Mouse (Mus musculus) c-Kit-positive CD71-positive TER-119-positive erythroid progenitor cells, embryonic 14.5 days (primary cell): Measurements from ENCODE around the gene Astl.

Experiments used
- DNase-seq: peaks from one replicate; pipeline ENCODE4 v3.0.0-alpha.2; 2013; ENCODE audit warnings: low spot score

Astl gene

DNA sequence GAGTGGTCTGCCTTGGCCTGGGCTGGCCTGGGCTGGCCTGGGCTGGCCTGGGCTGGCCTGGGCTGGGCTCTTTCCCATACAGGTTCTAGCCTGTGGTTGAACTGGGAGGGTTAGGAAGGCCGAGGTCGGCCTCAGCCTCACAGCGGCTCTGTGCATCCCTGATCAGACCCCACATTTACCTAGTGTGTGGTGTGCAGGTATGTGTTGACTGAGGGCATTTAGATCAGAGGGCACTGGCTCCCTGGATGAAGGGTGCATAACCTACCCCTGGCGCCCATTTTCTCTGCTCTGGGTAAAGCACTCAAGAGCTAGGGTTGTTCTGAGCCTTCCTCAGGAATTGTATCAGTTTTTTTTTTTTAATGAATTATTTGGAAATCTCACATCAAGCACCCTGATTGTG is at the start of gene Astl:
Gene Astl (plus strand): TSS at position 224 of the 400 bp plus-strand sequence.
- DNase-seq = no peak

DNA sequence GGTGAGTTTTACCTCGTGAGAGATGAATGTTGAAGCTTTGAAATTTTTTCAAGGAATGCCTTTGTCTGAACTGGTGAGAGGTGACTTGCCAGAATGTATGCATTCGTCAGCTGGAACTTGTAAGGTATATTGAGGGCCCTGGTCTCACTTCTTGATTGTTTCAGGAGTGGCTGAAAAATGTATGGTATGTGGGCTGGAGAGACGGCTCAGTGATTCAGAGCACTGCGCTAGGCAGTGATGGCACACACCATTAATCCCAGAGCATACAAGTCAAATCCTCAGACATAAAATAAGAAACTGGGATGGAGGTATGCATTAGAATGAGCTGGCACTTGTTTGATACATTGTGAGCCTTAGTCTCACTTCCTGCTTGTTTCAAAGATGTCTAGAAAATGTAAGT is 46.2 kb upstream of the Astl start:
- no peak for DNase-seq

DNA sequence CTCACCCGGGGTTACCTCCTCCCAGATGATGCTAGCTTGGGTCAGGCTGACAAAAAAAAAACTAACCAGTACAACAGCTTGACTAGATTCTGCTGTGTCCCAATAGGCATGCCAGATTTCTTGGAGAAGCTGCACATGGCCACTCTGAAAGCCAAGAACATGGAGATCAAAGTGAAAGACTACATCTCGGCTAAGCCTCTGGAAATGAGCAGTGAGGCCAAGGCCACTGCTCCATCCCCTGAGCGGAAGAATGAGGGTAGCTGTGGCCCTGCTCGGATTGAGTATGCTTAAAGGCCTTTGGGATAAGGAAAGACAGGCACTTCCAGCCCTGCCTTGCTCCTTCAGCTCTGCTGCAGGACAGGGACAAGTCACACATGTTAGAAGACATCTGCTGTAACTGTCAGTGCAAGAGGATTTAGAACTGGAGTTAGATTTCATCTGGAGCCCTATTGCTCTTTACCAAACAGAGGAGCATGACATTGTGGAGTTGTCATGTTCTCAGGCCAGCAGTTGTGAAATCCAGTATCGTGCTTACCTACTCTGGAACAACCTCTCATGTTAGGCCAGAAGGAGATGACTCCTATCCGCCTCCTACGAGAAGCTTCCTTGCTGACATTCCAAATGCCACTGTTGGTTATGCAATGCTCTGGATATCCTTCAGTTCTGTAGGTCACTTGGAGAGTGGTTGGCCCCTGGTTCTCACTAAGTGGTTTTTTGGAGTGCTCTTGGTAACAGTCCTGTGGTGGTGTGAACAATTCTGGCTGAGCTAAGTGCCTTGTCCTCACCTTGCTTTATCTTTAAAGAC is 41.2 kb upstream of the Astl start:
- no peak for DNase-seq

DNA sequence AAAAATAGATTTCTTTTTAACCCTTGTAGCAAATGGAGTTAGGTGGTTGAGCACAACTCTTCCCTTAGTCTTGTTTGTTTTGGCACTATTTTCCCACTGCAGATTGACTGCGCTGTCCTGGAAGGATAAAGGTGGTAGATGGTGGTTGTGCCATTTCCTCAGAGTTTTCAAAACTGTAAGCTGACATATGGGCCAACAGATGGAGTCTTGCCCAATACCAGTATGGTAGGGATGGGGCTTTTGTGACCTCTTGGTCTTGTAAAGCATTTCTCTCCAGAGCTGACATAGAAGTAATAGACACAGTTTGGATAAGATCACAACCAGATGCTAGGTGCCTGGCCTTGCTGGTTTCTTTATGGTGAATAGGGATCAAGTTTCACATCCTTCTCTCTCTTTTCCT is 40.4 kb upstream of the Astl start:
- DNase-seq = no peak

DNA sequence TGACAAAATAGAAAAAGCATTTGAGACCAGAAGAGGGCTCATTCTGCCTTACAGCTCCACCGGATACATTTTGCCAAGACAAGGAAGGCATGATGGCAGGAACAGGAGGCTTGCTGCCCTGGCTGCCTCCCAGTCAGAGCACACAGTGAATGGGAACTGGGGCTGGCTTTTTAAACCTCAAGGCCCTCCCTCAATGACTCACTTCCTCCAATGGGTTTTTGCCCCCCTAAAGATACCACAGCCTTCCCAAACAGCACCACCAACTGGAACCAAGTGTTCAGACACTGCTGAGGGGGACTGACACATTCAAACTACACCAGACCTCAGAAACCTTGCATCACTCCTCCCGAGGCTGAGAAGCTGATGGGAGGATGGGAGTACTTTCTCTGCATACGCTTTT is 37.7 kb upstream of the Astl start:
- no peak for DNase-seq

DNA sequence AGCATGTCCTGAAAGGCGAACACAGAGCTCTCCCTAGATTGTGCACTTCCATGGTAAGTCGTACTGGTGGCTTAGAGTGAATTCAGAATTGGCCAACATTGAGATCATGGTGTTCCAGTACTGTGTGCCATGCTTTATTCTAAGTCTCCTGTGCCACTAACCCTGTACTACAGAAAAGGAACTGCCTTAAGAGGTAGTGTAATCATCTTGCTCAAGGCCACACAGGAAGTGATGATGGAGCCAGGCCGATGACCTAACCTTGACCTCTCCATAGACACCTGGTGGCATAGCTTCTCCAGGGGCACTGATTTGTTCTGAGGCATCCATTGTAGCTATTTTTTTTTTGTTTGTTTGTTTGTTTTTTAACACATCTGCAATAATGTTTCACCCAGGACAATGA is 36.6 kb upstream of the Astl start:
- no peak for DNase-seq

DNA sequence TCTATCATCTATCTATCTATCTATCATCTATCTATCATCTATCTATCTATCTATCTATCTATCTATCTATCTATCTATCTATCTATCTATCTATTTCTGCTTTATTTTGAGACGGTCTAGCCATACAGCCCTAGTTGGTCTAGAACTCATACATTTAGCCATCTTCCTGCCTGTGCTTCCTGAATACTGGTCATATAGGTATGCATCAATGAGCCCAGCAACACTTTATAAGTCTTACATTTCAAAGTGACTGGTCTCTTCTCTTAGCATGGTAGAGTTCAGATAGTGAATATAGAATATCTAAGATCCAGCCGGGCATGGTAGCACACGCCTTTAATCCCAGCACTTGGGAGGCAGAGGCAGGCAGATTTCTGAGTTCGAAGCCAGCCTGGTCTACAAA is 34.2 kb upstream of the Astl start:
- DNase-seq = peak; percentile 44

DNA sequence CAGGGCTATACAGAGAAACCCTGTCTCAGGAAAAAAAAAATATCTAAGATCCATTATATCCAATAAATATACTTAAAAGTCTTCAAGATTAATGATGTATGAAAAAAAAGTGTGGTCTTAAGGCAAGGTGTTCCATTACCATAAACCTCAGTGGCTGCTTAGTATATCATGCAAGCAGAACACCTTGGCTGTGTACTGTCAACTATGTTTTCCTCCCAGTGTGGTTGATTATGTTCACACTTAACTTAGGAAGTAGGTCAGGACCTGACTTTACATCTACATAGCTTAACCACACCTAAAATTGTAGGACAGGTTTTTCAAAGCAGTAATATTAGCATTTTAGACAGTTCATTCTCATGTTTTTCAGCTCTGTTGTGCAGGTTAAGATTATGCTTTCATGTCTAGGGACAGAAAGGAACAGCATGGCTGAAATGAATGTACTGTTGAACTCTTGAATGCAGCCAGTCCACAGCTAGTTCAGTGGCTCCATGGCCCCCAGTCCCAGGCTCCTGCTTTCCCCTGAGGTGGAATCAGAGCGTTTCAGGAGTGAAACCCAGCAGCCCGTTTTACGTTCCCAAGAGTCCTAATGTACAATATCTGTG is 33.7 kb upstream of the Astl start:
- DNase-seq = peak; percentile 21

DNA sequence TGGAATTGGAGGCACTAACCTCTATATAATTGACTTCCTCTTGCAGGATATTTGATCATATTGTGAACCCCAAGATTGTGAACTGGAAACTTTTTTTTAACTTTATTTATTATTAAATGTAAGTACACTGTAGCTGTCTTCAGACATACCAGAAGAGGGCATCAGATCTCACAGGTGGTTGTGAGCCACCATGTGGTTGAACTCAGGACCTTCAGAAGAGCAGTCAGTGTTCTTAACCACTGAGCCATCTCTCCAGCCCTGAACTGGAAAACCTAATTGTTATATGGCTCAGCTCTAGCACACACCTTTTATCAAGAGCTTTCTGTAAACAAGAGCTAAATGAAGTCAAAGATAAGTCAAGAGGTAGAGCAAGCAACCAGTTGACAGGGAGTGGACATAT is 32.3 kb upstream of the Astl start:
- no peak for DNase-seq

DNA sequence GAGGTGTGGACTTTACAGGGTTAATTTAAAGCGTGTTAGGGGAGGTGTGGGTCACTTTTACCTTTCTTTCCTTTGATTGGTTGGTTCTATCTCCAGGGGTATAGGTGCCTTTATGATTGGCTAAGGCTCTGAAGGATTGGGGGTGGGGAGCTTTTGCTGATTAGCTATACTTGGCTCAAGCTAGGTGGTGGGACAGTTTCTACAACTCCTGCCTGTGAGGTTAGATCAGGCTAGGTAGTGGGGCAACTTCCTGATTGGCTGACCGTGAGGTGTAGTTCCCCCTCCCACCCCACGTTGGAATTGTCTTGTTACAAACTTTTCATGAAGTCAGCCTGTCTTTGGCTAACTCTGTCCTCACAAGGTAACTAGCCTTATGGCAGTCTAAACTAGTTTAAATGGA is 31.3 kb upstream of the Astl start:
- no peak for DNase-seq

DNA sequence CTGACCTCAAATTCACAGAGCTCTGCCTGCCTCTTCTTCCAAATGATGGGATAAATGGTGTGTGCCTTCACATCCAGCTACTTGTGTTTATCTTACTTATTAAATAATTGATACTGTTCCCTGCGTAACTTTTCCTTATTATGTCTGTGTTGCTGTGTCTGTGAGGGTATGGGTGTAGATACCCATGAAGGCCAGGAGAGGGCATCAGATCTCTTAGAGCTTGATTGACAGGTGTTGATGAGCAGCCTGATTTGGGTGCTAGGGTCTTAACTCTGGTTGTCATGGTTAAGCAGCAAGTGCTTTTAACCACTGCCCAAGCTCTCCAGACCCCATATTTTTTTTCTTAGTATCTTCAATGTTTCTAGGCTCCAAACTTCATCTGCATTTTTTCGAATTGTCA is 29.8 kb upstream of the Astl start:
- no peak for DNase-seq

DNA sequence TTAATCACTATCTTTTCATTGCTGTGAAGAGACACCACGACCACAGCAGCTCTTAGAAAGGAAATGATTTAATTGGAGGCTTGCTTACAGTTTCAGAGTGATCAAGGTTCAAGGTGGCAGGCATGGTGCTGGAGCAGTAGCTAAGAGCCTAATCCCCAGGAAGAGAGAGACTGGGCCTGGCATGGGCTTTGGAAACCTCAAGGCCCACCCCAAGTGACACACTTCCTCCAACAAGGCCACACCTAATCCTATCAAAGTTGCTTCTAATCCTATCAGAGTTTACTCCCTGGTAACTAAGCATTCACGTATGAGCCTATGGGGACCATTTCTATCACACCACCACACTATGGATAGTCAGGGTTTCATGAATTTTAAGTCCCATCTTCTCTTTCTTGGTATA is 28.2 kb upstream of the Astl start:
- no peak for DNase-seq

DNA sequence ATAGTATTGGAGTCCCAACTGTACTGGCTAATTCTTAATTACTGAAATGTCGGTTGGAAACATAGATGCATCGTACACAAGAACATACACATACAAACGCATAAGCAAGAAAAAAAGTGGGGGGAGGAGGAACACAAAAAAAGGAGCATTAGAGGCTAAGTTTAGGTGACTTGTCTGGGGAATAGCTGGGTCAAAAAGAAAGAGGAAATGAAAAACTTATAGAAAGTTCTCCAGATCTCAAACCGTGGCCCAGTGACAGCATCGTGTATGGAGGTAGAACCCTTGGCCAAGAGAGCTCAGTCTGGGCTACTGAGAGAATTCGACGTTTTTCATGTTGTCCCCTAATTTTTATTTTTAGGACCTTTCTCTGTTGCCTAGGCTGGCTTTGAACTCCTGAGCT is 27.8 kb upstream of the Astl start:
- DNase-seq = no peak

DNA sequence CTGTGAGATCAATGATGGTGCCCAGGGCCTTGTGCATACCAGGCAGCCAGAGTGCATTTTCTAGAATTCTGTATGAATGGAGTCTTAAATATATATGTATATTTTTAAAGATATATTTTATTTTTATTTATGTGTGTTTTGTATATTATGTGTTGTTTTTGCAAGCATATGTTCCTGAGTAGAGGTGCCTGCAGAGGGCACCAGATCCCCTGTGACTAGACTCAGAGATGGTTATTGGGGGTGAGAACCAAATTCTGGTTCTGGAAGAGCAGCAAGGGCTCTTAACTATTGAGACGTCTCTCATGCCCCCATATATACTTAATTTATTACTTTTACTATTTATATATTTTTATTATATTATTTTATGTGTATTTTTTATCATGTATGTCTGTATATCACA is 27.2 kb upstream of the Astl start:
- no peak for DNase-seq

DNA sequence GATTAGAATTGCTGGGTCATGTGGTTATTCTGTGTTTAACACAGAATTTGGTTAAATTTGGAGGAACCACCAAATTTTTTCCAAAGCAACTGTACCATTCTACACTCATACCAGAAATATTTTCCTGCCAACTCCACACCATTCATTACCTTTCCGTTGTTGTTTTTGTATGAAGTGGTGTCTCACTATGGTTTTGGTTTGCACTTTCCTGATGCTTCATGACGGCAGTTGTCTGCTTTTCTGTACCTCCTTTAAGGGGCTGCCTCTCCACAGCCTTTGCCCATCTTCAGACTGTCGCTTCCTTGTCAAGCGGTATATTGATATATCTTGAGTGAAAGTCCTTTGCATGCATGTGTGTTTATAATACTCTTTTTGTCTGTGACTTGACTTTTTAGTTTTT is 25.6 kb upstream of the Astl start:
- DNase-seq = no peak

DNA sequence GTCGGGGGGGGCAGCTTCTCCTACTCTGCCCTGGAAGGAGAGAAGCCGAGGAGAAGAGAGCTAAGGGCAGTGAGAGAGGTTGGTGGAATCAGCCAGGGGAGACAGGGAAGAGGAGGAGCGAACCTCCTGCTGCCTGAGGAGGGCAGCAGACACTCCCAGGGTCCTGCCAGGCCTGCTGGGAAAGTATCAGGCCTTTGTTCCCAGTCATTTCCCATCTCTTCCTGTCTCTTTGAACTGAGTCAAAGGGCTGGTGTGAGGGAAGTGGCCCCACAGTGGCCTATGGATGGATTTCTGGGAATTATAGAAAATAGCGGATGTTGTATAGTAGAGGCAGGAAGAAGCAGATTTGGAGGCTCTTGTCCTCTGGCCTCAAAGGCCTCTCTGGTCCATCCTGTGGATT is 24.6 kb upstream of the Astl start:
- DNase-seq = no peak

DNA sequence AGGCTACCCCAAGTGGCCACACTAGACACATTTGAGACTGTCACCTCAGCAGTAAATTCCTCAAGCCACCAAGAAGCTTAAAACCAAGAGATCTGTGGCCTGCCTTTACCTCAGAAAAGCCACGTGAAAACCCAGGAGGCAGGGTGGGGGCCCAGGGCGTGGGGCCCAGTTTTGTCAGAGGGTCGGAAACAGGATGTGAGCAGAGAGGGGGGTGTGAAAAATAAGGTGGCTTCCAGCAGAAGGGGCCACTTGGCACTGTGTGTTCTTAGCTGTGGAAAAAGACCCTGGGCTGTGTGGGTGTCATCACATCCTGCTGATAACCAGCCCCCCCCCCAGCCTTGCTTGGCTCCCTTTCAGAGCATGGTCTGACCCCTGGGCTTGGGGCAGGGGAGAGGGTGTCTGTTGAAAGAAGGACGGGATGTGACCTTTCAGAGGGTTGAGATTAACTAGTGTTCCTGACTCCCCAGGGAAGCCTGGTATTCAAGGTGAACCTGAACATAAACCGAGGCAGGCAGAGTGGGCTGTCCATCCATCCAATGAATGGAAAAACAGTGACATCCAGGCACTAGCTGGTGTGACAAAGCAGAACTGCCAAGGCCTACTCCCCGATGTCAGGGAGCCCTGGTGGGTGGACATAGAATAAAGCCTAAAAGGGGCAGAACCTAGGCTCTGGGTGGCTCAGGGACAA is 23.8 kb upstream of the Astl start:
- no peak for DNase-seq

DNA sequence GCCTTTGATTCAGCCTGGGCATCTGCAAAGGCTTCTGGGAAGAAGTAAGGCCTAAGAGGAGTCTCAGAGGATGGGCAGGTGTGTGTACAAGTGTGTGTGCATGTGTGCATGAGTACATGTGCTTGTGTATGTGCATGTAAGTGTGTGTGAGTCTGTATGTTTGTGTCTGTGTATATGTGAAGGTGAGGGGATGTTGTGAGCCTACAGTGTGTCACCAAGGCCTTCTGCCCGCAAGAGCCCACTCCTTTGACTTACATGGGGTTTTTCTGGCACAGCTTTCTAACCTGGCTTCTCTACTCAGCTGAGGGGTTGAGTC is 23.3 kb upstream of the Astl start:
- DNase-seq = no peak

DNA sequence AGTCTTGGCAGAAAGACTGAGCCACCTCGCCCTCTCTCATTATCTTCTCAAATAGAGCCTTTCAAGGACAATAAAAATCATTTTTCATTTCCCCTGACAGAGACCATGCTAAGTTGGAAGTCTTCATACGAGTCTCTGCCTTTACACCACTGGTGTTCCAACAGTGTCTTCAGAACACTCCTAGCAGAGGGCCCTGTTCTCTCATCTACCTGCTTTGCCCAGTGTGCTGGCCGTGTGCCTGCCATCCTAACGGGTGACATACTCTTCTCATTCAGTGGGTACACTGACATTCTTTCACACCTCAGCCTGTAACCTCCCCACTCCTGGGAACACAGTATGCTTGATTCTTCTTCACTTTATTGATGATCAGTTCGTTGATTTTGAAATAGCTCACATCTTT is 22.0 kb upstream of the Astl start:
- no peak for DNase-seq

DNA sequence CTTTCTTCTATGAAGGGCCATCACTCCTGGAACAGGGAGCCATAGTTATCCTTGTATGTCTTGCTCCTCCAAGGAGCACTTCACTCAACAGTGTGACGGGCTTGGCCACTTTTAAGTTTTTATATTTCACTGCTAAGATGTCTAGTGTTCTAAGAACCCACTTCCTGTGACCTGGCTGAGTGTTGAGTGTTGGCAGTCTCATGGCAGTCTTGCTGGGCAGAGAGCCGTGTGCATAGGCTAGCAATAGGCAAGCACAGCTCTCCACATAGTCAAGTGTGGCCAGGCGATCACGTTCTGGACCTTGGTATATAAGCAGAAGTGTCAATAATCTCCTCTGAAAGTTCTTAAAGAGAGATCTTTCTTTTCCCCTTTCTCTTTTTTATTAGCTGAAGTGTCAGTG is 20.3 kb upstream of the Astl start:
- no peak for DNase-seq

DNA sequence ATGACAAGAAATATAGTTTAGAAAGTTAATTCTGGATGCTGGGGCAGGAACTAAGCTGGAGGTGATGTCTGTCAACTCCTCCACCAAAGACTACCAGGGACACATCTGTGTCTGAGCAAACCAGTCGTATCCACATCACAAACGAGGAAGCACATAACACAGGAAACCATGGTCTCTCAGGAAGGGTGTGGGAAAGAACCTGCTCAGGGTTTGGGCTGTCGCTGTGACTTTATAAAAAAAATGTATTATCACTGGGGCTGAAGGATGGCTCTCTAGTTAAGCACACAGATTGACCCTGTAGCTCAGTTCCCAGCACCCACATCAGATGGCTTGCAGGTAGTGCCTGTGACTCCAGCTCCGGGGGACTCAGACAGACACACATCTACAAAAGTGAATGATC is 19.4 kb upstream of the Astl start:
- DNase-seq = no peak

DNA sequence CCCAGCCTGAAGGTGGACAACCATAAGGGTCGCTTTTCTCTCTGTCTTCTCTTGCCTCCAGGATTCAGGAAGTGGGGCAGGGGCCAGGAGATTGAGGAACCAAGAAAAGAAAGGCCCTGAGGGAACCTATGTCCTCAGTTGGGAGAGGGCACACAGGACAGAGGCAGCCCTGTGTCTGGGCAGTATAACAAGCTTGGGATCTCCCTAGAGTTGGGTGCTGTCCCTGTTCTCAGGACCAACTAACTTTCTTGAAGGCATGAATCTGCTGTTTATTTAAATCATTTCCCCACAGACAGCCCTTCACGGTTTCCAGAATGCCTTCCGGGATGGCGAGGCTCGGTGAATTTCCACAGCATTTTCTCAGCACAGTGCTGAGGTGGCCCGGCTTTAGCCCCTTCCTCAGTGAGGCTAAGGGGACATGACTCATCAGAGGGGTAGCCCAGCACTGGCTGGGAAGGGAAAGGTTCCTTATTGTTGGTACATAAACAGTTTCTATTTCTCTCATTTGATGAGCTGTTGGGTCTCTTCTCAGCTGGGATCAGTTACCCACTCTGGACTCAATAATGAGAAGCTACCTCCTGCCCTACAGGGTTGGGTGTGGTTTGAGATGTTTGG is 15.7 kb upstream of the Astl start:
- DNase-seq = no peak

DNA sequence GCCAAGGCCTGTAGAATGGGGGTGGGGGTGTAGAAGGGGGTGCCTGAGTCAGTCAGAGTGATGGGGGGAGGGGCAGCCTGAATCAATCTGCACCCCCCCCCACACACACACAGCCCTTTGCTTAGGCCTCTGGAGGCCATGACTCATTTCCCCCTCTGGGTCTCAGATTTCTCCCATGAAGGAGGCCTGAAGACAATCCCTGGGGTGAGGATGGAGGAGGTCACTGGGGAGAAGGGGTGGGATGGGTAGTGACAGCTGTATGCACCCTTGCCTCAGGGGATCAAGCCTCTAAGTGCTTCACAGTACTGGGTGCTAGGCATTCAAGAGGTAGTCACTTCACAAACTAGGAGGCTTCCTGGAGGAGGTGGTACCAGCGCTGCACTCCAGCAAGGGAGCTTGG is 14.8 kb upstream of the Astl start:
- DNase-seq = no peak
